ENCODE assay signal across 9 mouse cellular contexts in genomic region chr13:102625836-102626340, GRCm38 (mm10).
A peak's percentile ranks its signal among the peaks of the same experiment; 100 is the strongest.
DNase-seq lines count a peak whose midpoint lies in the region; ATAC-seq and TF ChIP-seq lines count a peak whose summit lies in the region.
"Had no signal": no experiment of that assay in that cellular context is flagged by ENCODE, and none has a peak within 500 bp of the region (broad histone marks: within the 10 kb centered on the region; RNA-seq: fewer than 3 reads in every experiment).

No protein-coding gene starts in this region.

- H3K4me3 ChIP-seq in hindbrain, embryonic 10.5 days, result no peak overlapping the region
- H3K4me3 ChIP-seq in hindbrain, embryonic 11.5 days (ENCODE audit: low read depth, low read length), result no peak overlapping the region
- no peak overlapping the region for H3K4me3 ChIP-seq in embryonic facial prominence, embryonic 10.5 days
- H3K4me3 ChIP-seq in embryonic facial prominence, embryonic 15.5 days (replicated peaks), result no peak overlapping the region
- no peak overlapping the region for H3K4me3 ChIP-seq in limb, embryonic 14.5 days (replicated peaks; ENCODE audit: low read length)
- no peak overlapping the region for H3K4me3 ChIP-seq in cerebellum, adult 2 months (replicated peaks; ENCODE audit: insufficient read depth, low read depth, low read length)

- no peaks in the 10 kb centered on the region for H3K36me3 ChIP-seq in hindbrain, embryonic 10.5 days
- H3K36me3 ChIP-seq in hindbrain, embryonic 11.5 days (ENCODE audit: control insufficient read depth, insufficient read depth, low read length), result no peaks in the 10 kb centered on the region
- H3K36me3 ChIP-seq in embryonic facial prominence, embryonic 10.5 days (replicated peaks), result no peaks in the 10 kb centered on the region
- no peaks in the 10 kb centered on the region for H3K36me3 ChIP-seq in embryonic facial prominence, embryonic 15.5 days
- no peaks in the 10 kb centered on the region for H3K36me3 ChIP-seq in limb, embryonic 14.5 days (ENCODE audit: control insufficient read depth, insufficient read depth, low read length)

- H3K9ac ChIP-seq in hindbrain, embryonic 11.5 days (ENCODE audit: low read depth, low read length), result no peak overlapping the region
- no peak overlapping the region for H3K9ac ChIP-seq in embryonic facial prominence, embryonic 15.5 days
- H3K9ac ChIP-seq in limb, embryonic 14.5 days (ENCODE audit: low read depth, low read length, severe bottlenecking), result no peak overlapping the region

- DNase-seq in hindbrain, embryonic 10.5 days (ENCODE audit: low spot score), result no peak
- DNase-seq in hindbrain, embryonic 11.5 days (ENCODE audit: low spot score), result no peak
- peak; percentile 32 for DNase-seq in embryonic facial prominence, embryonic 10.5 days (ENCODE audit: low spot score)
- no peak for DNase-seq in limb, embryonic 14.5 days (ENCODE audit: low spot score)
- DNase-seq in ovary, adult 18-20 months (ENCODE audit: low spot score), result no peak
- no peak for DNase-seq in cerebellum, adult 2 months
- DNase-seq in right cerebral cortex, postnatal 10 days (ENCODE audit: low spot score in 2 of 2), result no peak

- H3K4me1 ChIP-seq in hindbrain, embryonic 10.5 days (replicated peaks), result peaks cover 9% of the 10 kb centered on the region; the same call in 1 of the 2 replicates
- H3K4me1 ChIP-seq in hindbrain, embryonic 11.5 days (replicated peaks; ENCODE audit: control insufficient read depth, insufficient read depth, low read length), result no peaks in the 10 kb centered on the region
- peaks cover 24% of the 10 kb centered on the region for H3K4me1 ChIP-seq in embryonic facial prominence, embryonic 10.5 days
- H3K4me1 ChIP-seq in embryonic facial prominence, embryonic 15.5 days, result peaks cover 28% of the 10 kb centered on the region
- H3K4me1 ChIP-seq in limb, embryonic 14.5 days (ENCODE audit: control insufficient read depth, insufficient read depth, low read length), result peaks cover 26% of the 10 kb centered on the region
- no peaks in the 10 kb centered on the region for H3K4me1 ChIP-seq in cerebellum, adult 2 months (ENCODE audit: control insufficient read depth, insufficient read depth, low read length)

- peak overlapping the region; percentile 45 for H3K27ac ChIP-seq in hindbrain, embryonic 10.5 days
- H3K27ac ChIP-seq in hindbrain, embryonic 11.5 days (ENCODE audit: low read depth, low read length), result no peak overlapping the region
- peak overlapping the region; percentile 80 for H3K27ac ChIP-seq in embryonic facial prominence, embryonic 10.5 days (replicated peaks)
- peak overlapping the region; percentile 92 for H3K27ac ChIP-seq in embryonic facial prominence, embryonic 15.5 days (replicated peaks)
- peak overlapping the region; percentile 89 for H3K27ac ChIP-seq in limb, embryonic 14.5 days (replicated peaks; ENCODE audit: low read depth, low read length)
- H3K27ac ChIP-seq in cerebellum, adult 2 months (ENCODE audit: insufficient read depth, low read length), result no peak overlapping the region

- ATAC-seq in hindbrain, embryonic 11.5 days (ENCODE audit: low FRiP score), result no peak
- no peak for ATAC-seq in embryonic facial prominence, embryonic 15.5 days (ENCODE audit: insufficient number of reproducible peaks, low FRiP score, low TSS enrichment, low read depth)
- peak; percentile 34; the same call in 1 of the 2 replicates for ATAC-seq in limb, embryonic 14.5 days (ENCODE audit: low FRiP score, low read depth)

- TF ChIP-seq CTCF in cerebellum, adult 2 months (IDR thresholded peaks at IDR 0.05; ENCODE audit: borderline replicate concordance, insufficient read depth, low read depth, low read length), result no peak

- no peak overlapping the region for H3K4me2 ChIP-seq in hindbrain, embryonic 11.5 days (replicated peaks; ENCODE audit: low read depth, low read length)
- H3K4me2 ChIP-seq in embryonic facial prominence, embryonic 15.5 days (replicated peaks), result no peak overlapping the region
- peak overlapping the region; percentile 24; the same call in 1 of the 2 replicates for H3K4me2 ChIP-seq in limb, embryonic 14.5 days (replicated peaks; ENCODE audit: low read depth, low read length, severe bottlenecking)
- H3K4me2 ChIP-seq: midbrain, embryonic 11.5 days had no signal

- 68% methylated on average over 5 of the region's 5 CpGs for WGBS in hindbrain, embryonic 10.5 days
- 65% methylated on average over 5 of the region's 5 CpGs for WGBS in hindbrain, embryonic 11.5 days
- WGBS in embryonic facial prominence, embryonic 10.5 days, result 47% methylated on average over 5 of the region's 5 CpGs
- WGBS in embryonic facial prominence, embryonic 15.5 days, result 30% methylated on average over 5 of the region's 5 CpGs
- 13% methylated on average over 5 of the region's 5 CpGs for WGBS in limb, embryonic 14.5 days
- 53% methylated on average over 5 of the region's 5 CpGs for WGBS in cerebellum, adult 2 months

- no peak for TF ChIP-seq POLR2A in limb, embryonic 14.5 days (IDR thresholded peaks at IDR 0.05; ENCODE audit: borderline replicate concordance, extremely low read depth, insufficient read depth, insufficient read length)
- TF ChIP-seq POLR2A in cerebellum, adult 2 months (IDR thresholded peaks at IDR 0.05; ENCODE audit: borderline replicate concordance, insufficient read depth, low read length), result no peak

- no peaks in the 10 kb centered on the region for H3K9me3 ChIP-seq in hindbrain, embryonic 10.5 days
- H3K9me3 ChIP-seq in hindbrain, embryonic 11.5 days (ENCODE audit: control insufficient read depth, low read length), result no peaks in the 10 kb centered on the region
- H3K9me3 ChIP-seq in embryonic facial prominence, embryonic 10.5 days, result no peaks in the 10 kb centered on the region
- H3K9me3 ChIP-seq in embryonic facial prominence, embryonic 15.5 days (replicated peaks), result no peaks in the 10 kb centered on the region
- H3K9me3 ChIP-seq in limb, embryonic 14.5 days (ENCODE audit: control insufficient read depth, low read length), result no peaks in the 10 kb centered on the region

- no peaks in the 10 kb centered on the region for H3K27me3 ChIP-seq in hindbrain, embryonic 10.5 days (ENCODE audit: insufficient read depth, poor library complexity, severe bottlenecking)
- H3K27me3 ChIP-seq in hindbrain, embryonic 11.5 days (ENCODE audit: control insufficient read depth, insufficient read depth, low read length), result no peaks in the 10 kb centered on the region
- H3K27me3 ChIP-seq in embryonic facial prominence, embryonic 10.5 days (replicated peaks; ENCODE audit: low read depth, poor library complexity, severe bottlenecking), result peaks cover 3% of the 10 kb centered on the region; the same call in 1 of the 2 replicates
- no peaks in the 10 kb centered on the region for H3K27me3 ChIP-seq in embryonic facial prominence, embryonic 15.5 days
- no peaks in the 10 kb centered on the region for H3K27me3 ChIP-seq in limb, embryonic 14.5 days (ENCODE audit: control insufficient read depth, insufficient read depth, low read length)
- H3K27me3 ChIP-seq in cerebellum, adult 2 months (ENCODE audit: control insufficient read depth, insufficient read depth, low read length), result no peaks in the 10 kb centered on the region

Comparison
In these comparisons a context has a peak if more than half of its experiments do, and no peak if none do; other contexts are left out.
1. H3K27ac ChIP-seq: peak in hindbrain, embryonic 10.5 days (single experiment), embryonic facial prominence, embryonic 10.5 days (single experiment), embryonic facial prominence, embryonic 15.5 days (single experiment) and limb, embryonic 14.5 days (single experiment); none in hindbrain, embryonic 11.5 days (single experiment) and cerebellum, adult 2 months (single experiment).